19 mouse cellular contexts compared by ENCODE assay signal in genomic region chr13:16816747-16817146, GRCm38 (mm10).
"Had no signal": no experiment of that assay in that cellular context is flagged by ENCODE, and none has a peak within 500 bp of the region (broad histone marks: within the 10 kb centered on the region; RNA-seq: fewer than 3 reads in every experiment).

No protein-coding gene starts in this region.

- H3K27me3 ChIP-seq: limb, embryonic 13.5 days; liver, embryonic 12.5 days; liver, embryonic 15.5 days; megakaryocyte, embryonic 14.5 days; midbrain, embryonic 13.5 days had no signal

- H3K4me2 ChIP-seq: limb, embryonic 13.5 days; liver, embryonic 12.5 days; liver, embryonic 15.5 days; midbrain, embryonic 13.5 days had no signal

- H3K9ac ChIP-seq: limb, embryonic 13.5 days; liver, embryonic 12.5 days; liver, embryonic 15.5 days; midbrain, embryonic 13.5 days had no signal

- H3K27ac ChIP-seq: kidney, postnatal 0 days; layer of hippocampus, adult 2 months; limb, embryonic 10.5 days; limb, embryonic 13.5 days; liver, embryonic 12.5 days; liver, embryonic 15.5 days; midbrain, embryonic 10.5 days; midbrain, embryonic 13.5 days had no signal

- DNase-seq: kidney, adult 2 months; kidney, postnatal 25 days; layer of hippocampus, adult 9-11 months; liver; lung, adult 18-20 months; lung, postnatal 4 days; thymus, adult 2 months; thymus, postnatal 25 days had no signal

- ATAC-seq: intestine, postnatal 0 days; liver, embryonic 12.5 days; midbrain, embryonic 13.5 days; midbrain, embryonic 16.5 days had no signal

- H3K36me3 ChIP-seq: limb, embryonic 10.5 days; limb, embryonic 13.5 days; liver, embryonic 12.5 days; liver, embryonic 15.5 days; midbrain, embryonic 10.5 days; midbrain, embryonic 13.5 days had no signal

- H3K9me3 ChIP-seq: limb, embryonic 10.5 days; limb, embryonic 13.5 days; liver, embryonic 12.5 days; liver, embryonic 15.5 days; megakaryocyte, embryonic 14.5 days; midbrain, embryonic 10.5 days; midbrain, embryonic 13.5 days had no signal

- H3K4me1 ChIP-seq: limb, embryonic 10.5 days; limb, embryonic 13.5 days; liver, embryonic 12.5 days; liver, embryonic 15.5 days; megakaryocyte, embryonic 14.5 days; midbrain, embryonic 10.5 days; midbrain, embryonic 13.5 days had no signal

- H3K4me3 ChIP-seq: layer of hippocampus, adult 2 months; limb, embryonic 10.5 days; limb, embryonic 13.5 days; liver, embryonic 12.5 days; liver, embryonic 15.5 days; megakaryocyte, embryonic 14.5 days; midbrain, embryonic 10.5 days; midbrain, embryonic 13.5 days had no signal
